Mouse (Mus musculus): ENCODE results near the gene Mcrs1.
"Not testable (repeated sequence)": the region's sequence is repeated elsewhere in the genome, so short reads cannot be mapped to it uniquely, and the experiment has no call there.

The Mcrs1 gene

DNA sequence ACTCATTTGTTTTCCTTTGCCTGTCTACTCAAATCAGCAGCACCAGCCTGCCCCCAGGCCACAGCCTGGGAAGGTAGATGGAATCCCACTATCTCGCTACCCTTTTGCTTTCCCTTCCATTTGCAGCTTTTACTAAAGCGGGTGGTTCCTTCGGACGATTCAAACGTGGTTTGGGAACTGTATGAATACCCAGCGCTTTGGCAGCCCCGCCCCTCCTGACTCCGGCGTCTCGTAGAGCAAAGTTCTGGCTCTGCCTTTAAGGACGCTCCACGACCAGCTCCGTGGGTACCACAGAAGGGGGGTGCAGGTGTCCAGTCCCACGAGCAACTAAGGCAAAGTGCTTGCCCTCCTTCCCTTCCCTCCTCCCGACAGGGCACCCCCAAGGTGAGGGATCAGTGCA is 650 bp downstream of the Mcrs1 start:
- peak; percentile 27 for DNase-seq (ENCODE audit: low read depth, low spot score)

DNA sequence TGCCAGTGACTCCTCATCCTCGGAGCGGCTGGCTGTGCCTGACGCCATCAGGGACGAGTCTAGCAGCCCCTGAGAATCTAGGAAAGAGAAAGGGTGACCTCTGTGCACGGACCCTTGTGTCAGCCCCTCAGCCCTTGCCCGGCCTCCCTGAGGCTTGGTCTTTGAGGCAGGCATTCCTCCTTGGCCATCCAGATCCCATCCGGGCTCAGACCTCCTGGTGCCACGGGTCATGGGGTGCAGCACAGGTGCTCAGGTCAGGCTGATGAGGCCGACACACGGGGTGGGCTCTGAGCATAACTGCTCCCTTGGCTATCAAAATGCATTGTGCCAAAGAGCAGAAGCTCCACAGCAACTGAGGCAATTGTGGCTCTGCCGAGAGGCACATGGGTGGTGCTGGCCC is 1.8 kb downstream of the Mcrs1 start:
- no peak for DNase-seq (ENCODE audit: low read depth, low spot score)

GRCm38 (mm10) chr15:99248972-99249371 is 2.8 kb downstream of the Mcrs1 start:
- no peak for DNase-seq (ENCODE audit: low read depth, low spot score)

DNA sequence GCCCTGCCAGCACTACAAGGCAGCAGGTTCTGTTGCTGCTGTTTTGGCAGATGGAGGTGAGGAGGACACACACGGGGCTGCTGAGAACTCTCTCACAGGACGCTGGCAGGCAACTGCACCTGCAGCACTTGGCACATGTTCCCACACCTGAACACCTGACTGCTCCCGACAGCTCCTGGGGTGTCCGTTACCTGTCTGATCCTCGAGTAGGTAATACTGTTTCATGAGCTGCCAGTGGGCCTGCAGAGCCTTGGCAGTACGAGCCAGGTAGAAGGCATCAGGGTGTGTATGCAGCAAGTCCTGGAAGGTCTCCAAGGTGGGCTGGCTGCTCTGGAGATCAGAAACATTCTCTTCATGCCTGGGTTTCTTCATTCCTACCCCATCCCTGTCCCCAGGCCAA is 5.0 kb downstream of the Mcrs1 start:
- DNase-seq (ENCODE audit: low read depth, low spot score): not testable (repeated sequence)

DNA sequence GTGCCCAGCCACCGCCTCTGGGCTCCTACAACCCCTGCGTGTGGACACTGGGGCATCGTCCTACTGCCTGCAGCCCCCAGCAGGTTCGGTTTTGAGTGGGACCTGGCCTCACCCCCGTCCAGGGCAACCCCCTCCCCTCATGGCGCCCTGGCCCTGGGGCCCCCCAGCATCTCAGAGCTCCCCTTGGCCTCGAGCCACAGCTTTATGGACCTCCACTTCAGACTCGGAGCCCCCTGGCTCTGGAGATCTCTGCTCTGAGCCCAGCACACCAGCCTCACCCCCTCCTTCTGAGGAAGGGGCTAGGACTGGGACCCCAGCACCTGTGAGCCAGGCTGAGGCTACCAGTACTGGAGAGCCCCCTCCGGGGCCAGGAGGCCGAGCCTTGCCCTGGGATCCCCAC is 9.7 kb downstream of the Mcrs1 start:
- DNase-seq (ENCODE audit: low read depth, low spot score): no peak

DNA sequence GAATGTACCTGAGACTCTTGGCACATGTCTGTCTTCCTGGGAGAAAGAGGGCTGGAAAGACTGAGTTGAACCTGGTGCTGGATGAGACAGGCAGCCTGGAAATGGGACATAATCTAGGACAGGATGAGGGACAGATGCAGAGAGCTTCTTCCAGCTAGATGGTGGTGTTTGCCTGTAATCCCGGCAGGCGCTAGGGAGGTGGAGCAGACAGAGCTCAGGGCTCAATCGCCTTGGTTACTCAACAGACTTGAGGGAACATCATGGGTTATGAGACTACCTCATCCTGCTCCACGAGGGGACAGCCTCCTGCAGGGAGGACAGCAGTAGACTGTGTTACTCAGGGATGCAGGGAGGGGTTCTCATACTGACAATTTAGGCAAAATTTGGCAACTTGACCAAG is 10.5 kb downstream of the Mcrs1 start:
- no peak for DNase-seq (ENCODE audit: low read depth, low spot score)

GRCm38 (mm10) chr15:99240129-99240528 is 11.6 kb downstream of the Mcrs1 start:
- DNase-seq (ENCODE audit: low read depth, low spot score): no peak

DNA sequence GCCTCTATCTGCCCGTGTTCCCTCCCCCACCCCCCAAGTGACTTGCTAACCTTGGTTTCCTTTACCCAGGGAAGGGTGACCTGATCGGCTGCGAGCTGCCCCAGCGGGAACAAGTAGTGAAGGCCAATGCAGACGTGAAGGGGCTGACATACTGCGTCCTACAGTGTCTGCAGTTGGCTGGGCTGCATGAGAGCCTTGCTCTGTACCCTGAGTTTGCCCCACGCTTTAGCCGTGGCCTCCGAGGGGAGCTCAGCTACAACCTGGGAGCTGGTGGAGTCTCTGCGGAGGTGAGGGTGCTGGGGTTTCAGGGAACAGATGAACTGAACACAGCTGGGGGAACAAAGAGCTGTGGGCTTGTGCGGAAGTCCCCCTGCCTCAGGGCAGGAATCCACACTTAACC is 13.8 kb downstream of the Mcrs1 start:
- DNase-seq (ENCODE audit: low read depth, low spot score): no peak

- DNase-seq (ENCODE audit: low read depth, low spot score): no peak
Measured at GRCm38 (mm10) chr15:99234326-99235010, 17.3 kb downstream of the Mcrs1 start.

DNA sequence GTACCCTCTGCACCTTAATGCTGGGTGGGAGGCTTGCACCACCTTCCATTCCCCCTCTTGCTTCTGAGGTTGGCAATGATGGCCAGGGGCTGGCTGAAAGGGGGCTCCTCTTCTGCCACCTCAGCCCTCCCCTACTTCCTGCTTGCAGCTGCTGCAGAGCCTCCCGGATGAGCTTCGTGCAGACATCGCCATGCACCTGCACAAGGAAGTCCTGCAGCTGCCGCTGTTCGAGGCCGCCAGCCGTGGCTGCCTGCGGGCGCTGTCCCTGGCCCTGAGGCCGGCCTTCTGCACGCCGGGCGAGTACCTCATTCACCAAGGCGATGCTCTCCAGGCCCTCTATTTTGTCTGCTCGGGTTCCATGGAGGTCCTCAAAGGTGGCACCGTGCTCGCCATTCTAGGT is 18.0 kb downstream of the Mcrs1 start:
- peak; percentile 65 for DNase-seq (ENCODE audit: low read depth, low spot score)

DNA sequence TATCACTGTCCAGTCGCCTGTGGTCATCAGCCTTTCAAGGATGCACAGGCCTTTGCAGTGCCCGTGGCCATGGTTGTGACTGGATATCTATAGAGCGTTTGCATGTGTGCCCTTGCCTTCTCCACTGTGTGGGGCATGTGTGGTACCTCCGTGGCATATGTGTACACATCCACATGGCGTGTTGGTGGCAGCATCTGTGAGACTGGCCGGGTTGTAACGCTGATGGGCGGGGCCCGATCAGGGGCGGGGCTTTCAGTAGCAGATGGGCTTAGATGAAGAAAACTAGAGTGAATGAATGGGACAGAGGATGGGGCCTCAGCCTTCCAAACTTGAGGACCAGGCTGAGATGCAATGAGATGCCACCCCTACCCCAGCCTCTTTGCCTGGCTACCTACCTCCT is 19.8 kb downstream of the Mcrs1 start:
- no peak for DNase-seq (ENCODE audit: low read depth, low spot score)

DNA sequence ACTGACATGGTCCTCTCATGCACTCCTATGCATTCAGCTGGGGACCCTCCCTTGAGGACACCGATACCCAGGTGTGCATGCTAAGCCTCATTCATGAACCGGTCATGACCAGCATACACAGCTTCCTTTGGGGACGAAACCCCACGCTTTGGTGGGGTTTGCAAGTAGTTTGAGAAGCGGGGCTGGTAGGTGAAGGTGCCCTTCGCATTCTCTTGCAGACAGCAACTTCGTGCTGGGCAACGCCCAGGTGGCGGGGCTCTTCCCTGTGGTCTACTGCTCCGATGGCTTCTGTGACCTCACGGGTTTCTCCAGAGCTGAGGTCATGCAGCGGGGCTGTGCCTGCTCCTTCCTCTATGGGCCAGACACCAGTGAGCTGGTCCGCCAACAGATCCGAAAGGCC is 25.7 kb downstream of the Mcrs1 start:
- DNase-seq (ENCODE audit: low read depth, low spot score): peak; percentile 13

GRCm38 (mm10) chr15:99225081-99225810 is 26.5 kb downstream of the Mcrs1 start:
- peak; percentile 22 for DNase-seq (ENCODE audit: low read depth, low spot score)

- peak; percentile 83 for DNase-seq (ENCODE audit: low read depth, low spot score)
Measured at GRCm38 (mm10) chr15:99224208-99224911, 27.4 kb downstream of the Mcrs1 start, which contains the start of gene Kcnh3. Gene Kcnh3, plus strand, starts transcription at chr15:99224861.

GRCm38 (mm10) chr15:99223585-99224207 is 28.1 kb downstream of the Mcrs1 start:
- peak; percentile 57 for DNase-seq (ENCODE audit: low read depth, low spot score)

- DNase-seq (ENCODE audit: low read depth, low spot score): no peak
Measured at GRCm38 (mm10) chr15:99222794-99223584, 28.8 kb downstream of the Mcrs1 start.

DNA sequence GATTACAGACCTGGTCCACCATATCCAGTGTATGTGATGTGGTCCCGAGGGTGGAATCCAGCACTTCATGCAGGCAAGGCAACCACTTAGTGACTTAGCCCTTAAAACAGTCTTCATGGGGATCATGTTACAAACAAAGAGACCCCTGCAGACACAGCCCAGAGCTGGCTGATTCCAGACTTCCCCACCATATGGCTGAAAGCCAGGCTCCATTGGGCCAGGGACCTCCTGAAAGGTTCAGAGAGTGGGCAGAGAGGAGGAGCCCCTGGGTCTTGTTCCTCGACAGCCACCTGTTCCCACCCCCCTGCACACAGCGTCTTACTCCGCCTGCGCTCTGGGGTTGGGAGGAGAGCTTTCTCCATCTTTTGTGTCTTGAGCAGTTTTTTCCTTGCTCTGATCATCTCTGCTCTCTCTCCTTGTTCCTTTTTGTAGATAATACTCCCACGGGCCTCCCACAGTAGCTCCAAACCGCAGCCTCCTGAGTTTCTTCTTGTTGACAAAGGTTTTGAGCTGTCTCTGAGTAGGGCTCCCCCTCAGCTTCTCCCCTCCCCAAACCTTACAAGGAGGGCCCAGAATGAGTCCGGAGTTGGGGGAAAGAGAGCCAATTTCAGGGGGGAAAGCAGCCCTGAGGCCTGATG is 30.3 kb downstream of the Mcrs1 start:
- no peak for DNase-seq (ENCODE audit: low read depth, low spot score)

GRCm38 (mm10) chr15:99217630-99218029 is 34.1 kb downstream of the Mcrs1 start:
- DNase-seq (ENCODE audit: low read depth, low spot score): no peak

DNA sequence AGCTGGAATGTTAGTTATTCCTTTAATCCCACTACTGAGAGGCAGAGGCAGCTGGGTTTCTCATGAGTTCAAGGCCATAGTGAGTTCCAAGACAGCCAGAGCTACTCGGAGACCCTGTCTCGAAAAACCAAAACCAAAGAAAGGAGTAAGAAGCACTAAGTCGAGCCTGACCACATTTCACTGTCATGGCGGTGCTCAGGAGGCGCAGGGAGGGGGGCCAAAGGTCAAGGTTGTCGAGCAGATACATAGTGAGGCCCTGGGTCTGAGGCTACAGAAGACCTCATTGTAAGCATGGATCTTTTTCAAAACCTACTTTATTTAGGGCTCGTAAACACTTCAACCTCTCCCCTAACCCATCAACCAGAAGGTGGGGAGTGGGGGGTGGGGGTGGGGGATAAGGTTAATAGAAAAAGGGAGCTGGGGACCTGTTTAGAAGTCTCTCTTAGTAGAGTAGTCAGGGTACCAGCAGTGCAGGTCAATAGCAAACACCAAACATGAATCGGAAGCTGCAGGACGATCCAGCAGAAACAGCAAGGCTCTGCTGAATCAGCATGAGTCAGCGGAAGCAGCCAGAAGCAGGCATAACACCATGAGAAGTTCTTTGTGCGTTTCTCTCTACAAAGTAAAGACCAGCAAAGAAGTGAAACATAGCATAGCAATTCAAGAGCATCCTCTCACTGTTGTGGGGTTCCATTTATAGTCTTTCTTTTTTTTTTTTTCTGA is 35.9 kb downstream of the Mcrs1 start:
- DNase-seq (ENCODE audit: low read depth, low spot score): no peak

DNA sequence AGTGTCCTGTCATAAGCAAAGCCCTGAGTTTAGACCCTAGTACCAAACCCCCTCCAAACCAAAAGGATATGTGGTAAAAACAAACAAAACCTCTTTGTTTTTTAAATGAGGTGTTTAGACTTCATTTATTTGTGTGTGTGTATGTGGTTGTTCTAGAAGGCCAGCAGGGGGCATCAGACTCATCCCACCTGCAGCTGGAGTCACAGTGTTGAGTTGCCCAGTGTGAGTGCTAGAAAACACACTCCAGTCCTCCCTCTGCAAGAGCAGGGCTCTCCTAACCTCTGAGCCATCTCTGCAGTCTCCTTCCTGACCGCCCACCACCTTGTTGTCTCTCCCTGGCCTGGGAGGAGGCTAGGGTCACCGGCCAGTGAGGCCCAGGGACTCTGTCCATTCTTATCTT is 36.8 kb downstream of the Mcrs1 start:
- peak; percentile 77 for DNase-seq (ENCODE audit: low read depth, low spot score)

All from CD4-positive, CD25-positive, alpha-beta regulatory T cell, adult 2 months (primary cell).